Mouse (Mus musculus): Measurements from ENCODE around the gene Kank4. TPM values are rescaled to one million over a fixed set of nuclear protein-coding genes. Genes with fewer than 3 reads are reported as not detected.
A peak's percentile ranks its signal among the peaks of the same experiment; 100 is the strongest.

Gene Kank4
- 0.20 and 0.26 TPM in 2 replicates for polyA plus RNA-seq (2015; fragmentation: Nextera tagmentation; extraction: Ambion mirVana)

DNA sequence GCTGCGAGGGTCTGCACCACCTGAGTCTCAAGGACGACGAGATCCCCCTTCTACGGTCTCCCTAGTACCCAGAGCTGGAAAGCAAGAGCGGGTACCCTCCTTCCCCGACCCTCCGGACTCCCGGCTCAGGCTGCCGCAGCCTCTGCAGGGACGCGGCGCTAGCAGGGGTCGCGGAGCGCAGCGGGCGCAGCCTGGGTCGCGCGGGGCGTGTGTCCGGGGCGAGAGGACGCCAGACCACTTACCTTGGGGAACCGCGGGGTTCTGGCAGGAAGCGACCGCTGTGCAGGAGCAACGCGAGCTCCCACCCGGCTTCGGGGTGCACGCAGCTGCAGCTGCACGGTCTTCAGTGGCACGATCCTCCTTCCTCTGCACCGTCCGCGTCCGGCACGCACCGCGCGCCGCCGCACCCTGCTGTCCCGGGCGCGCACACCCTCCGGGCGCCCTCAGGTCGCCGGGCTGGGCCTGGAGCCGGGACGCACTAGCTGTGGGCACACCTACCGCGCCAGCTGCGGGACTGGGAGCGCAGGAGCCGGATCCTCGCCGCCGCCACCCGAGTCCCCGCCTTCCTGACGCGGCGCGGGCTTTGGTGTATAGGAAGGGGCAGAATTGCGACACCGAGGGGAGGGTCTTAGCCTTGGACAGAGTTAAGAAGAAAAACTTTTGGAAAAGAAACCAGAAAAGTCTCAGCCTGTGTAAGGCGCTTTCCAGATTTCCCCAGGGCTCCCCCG lies at the start of gene Kank4:
Gene Kank4 (minus strand): TSS at position 354 of the 728 bp plus-strand sequence.
- Histone ChIP-seq H3K9ac (ENCODE audit: low read depth, low read length) (peak within 1 kb of the TSS; percentile 66), H3K27me3 (ENCODE audit: control insufficient read depth, insufficient read depth, low read depth, low read length) (peaks cover 19% of the 10 kb centered on the region), H3K4me1 (ENCODE audit: control insufficient read depth, insufficient read depth, low read length) (peaks cover 3% of the 10 kb centered on the region), H3K4me2 (ENCODE audit: low read length) (peak within 1 kb of the TSS; percentile 99), H3K9me3 (replicated peaks; ENCODE audit: control insufficient read depth, low read length, poor library complexity, severe bottlenecking) (no peaks in the 10 kb centered on the region), H3K4me3 (ENCODE audit: low read depth, low read length) (peak within 1 kb of the TSS; percentile 75), H3K27ac (ENCODE audit: low read length) (no peak within 1 kb of the TSS), H3K36me3 (ENCODE audit: control insufficient read depth, insufficient read depth, low read length) (no peaks in the 10 kb centered on the region)
- WGBS = under 1% methylated on average over 72 of the region's 72 CpGs
- peak; percentile 80 for ATAC-seq

- H3K27me3 ChIP-seq (ENCODE audit: control insufficient read depth, insufficient read depth, low read depth, low read length) = no peaks in the 10 kb centered on the region
- WGBS = 72% methylated on average over 14 of the region's 14 CpGs
- no peak for ATAC-seq
- H3K4me1 ChIP-seq (ENCODE audit: control insufficient read depth, insufficient read depth, low read length) = no peaks in the 10 kb centered on the region
- H3K9me3 ChIP-seq (replicated peaks; ENCODE audit: control insufficient read depth, low read length, poor library complexity, severe bottlenecking) = no peaks in the 10 kb centered on the region; the same call in 1 of the 2 replicates
- H3K27ac ChIP-seq (ENCODE audit: low read length) = no peak overlapping the region
- H3K9ac ChIP-seq (ENCODE audit: low read depth, low read length) = no peak overlapping the region
- H3K36me3 ChIP-seq (ENCODE audit: control insufficient read depth, insufficient read depth, low read length) = no peaks in the 10 kb centered on the region
- no peak overlapping the region for H3K4me3 ChIP-seq (ENCODE audit: low read depth, low read length)
- H3K4me2 ChIP-seq (ENCODE audit: low read length) = no peak overlapping the region
These were observed 48.3 kb upstream of the Kank4 start for GRCm38 (mm10) chr4:98865386-98866237.

GRCm38 (mm10) chr4:98864546-98864945 lies 47.2 kb upstream of the Kank4 start:
- H3K4me3 ChIP-seq (ENCODE audit: low read depth, low read length) = no peak overlapping the region
- H3K4me1 ChIP-seq (ENCODE audit: control insufficient read depth, insufficient read depth, low read length) = no peaks in the 10 kb centered on the region
- no peaks in the 10 kb centered on the region for H3K36me3 ChIP-seq (ENCODE audit: control insufficient read depth, insufficient read depth, low read length)
- ATAC-seq = no peak
- H3K27me3 ChIP-seq (ENCODE audit: control insufficient read depth, insufficient read depth, low read depth, low read length) = no peaks in the 10 kb centered on the region
- WGBS = 79% methylated on average over 3 of the region's 3 CpGs
- no peak overlapping the region for H3K27ac ChIP-seq (ENCODE audit: low read length)
- no peaks in the 10 kb centered on the region; the same call in 1 of the 2 replicates for H3K9me3 ChIP-seq (replicated peaks; ENCODE audit: control insufficient read depth, low read length, poor library complexity, severe bottlenecking)
- no peak overlapping the region for H3K9ac ChIP-seq (ENCODE audit: low read depth, low read length)
- H3K4me2 ChIP-seq (ENCODE audit: low read length) = no peak overlapping the region

- H3K4me3 ChIP-seq (ENCODE audit: low read depth, low read length) = no peak overlapping the region
- H3K4me1 ChIP-seq (ENCODE audit: control insufficient read depth, insufficient read depth, low read length) = no peaks in the 10 kb centered on the region
- ATAC-seq = no peak
- 75% methylated on average over 1 of the region's 2 CpGs for WGBS
- no peaks in the 10 kb centered on the region for H3K27me3 ChIP-seq (ENCODE audit: control insufficient read depth, insufficient read depth, low read depth, low read length)
- H3K9ac ChIP-seq (ENCODE audit: low read depth, low read length) = no peak overlapping the region
- no peak overlapping the region for H3K4me2 ChIP-seq (ENCODE audit: low read length)
- H3K27ac ChIP-seq (ENCODE audit: low read length) = no peak overlapping the region
- no peaks in the 10 kb centered on the region; the same call in 1 of the 2 replicates for H3K9me3 ChIP-seq (replicated peaks; ENCODE audit: control insufficient read depth, low read length, poor library complexity, severe bottlenecking)
- no peaks in the 10 kb centered on the region for H3K36me3 ChIP-seq (ENCODE audit: control insufficient read depth, insufficient read depth, low read length)
These were observed 46.8 kb upstream of the Kank4 start for GRCm38 (mm10) chr4:98864094-98864493.

GRCm38 (mm10) chr4:98863451-98863850 lies 46.1 kb upstream of the Kank4 start:
- H3K4me3 ChIP-seq (ENCODE audit: low read depth, low read length) = no peak overlapping the region
- 86% methylated on average over 2 of the region's 2 CpGs for WGBS

GRCm38 (mm10) chr4:98858151-98858855 lies 41.0 kb upstream of the Kank4 start:
- Histone ChIP-seq H3K36me3 (ENCODE audit: control insufficient read depth, insufficient read depth, low read length) (no peaks in the 10 kb centered on the region), H3K27ac (ENCODE audit: low read length) (no peak overlapping the region), H3K4me3 (ENCODE audit: low read depth, low read length) (no peak overlapping the region), H3K4me1 (ENCODE audit: control insufficient read depth, insufficient read depth, low read length) (no peaks in the 10 kb centered on the region), H3K9ac (ENCODE audit: low read depth, low read length) (no peak overlapping the region), H3K9me3 (replicated peaks; ENCODE audit: control insufficient read depth, low read length, poor library complexity, severe bottlenecking) (no peaks in the 10 kb centered on the region), H3K4me2 (ENCODE audit: low read length) (no peak overlapping the region), H3K27me3 (ENCODE audit: control insufficient read depth, insufficient read depth, low read depth, low read length) (no peaks in the 10 kb centered on the region)
- 83% methylated on average over 4 of the region's 4 CpGs for WGBS
- ATAC-seq = no peak

More at GRCm38 (mm10) chr4:98863451-98863850, 46.1 kb upstream of the Kank4 start:
- H3K27ac ChIP-seq (ENCODE audit: low read length) = no peak overlapping the region
- no peaks in the 10 kb centered on the region for H3K27me3 ChIP-seq (ENCODE audit: control insufficient read depth, insufficient read depth, low read depth, low read length)
- no peaks in the 10 kb centered on the region for H3K4me1 ChIP-seq (ENCODE audit: control insufficient read depth, insufficient read depth, low read length)
- H3K36me3 ChIP-seq (ENCODE audit: control insufficient read depth, insufficient read depth, low read length) = no peaks in the 10 kb centered on the region
- no peak for ATAC-seq
- no peak overlapping the region for H3K9ac ChIP-seq (ENCODE audit: low read depth, low read length)
- H3K9me3 ChIP-seq (replicated peaks; ENCODE audit: control insufficient read depth, low read length, poor library complexity, severe bottlenecking) = no peaks in the 10 kb centered on the region; the same call in 1 of the 2 replicates
- no peak overlapping the region for H3K4me2 ChIP-seq (ENCODE audit: low read length)

DNA sequence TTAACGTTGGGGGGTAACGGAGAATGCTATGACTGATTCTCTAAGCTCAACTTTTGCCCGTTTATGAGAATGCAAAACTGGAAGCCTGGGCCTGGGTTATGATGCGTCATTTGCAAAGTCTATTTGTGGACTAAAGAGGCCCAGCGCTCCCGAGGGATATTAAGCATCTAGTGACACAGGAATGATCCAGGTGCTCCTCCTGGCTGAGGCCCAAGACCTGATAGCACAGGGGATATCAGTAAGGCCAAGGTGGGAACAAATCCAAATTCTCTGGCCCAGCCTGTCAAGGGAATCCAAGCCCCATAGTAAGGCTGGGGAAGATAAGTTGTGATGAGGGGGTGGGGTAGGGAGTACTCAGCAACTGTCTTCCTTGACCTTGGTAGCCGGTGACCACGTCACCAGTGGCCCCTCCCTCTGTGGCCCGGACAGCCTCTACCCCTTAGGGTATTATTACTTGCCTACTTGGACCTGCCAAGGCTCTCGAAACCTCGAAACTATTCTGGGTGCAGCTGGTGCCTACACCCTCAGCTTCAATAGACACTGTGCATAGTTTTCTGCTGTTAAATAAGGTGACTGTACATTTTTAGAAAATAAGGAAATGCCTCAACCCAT lies 39.8 kb upstream of the Kank4 start:
- no peak for ATAC-seq
- WGBS = 85% methylated on average over 11 of the region's 11 CpGs
- no peak overlapping the region for H3K27ac ChIP-seq (ENCODE audit: low read length)
- no peaks in the 10 kb centered on the region for H3K4me1 ChIP-seq (ENCODE audit: control insufficient read depth, insufficient read depth, low read length)
- no peak overlapping the region for H3K4me2 ChIP-seq (ENCODE audit: low read length)
- no peaks in the 10 kb centered on the region for H3K9me3 ChIP-seq (replicated peaks; ENCODE audit: control insufficient read depth, low read length, poor library complexity, severe bottlenecking)
- no peak overlapping the region for H3K4me3 ChIP-seq (ENCODE audit: low read depth, low read length)
- H3K27me3 ChIP-seq (ENCODE audit: control insufficient read depth, insufficient read depth, low read depth, low read length) = no peaks in the 10 kb centered on the region
- H3K9ac ChIP-seq (ENCODE audit: low read depth, low read length) = no peak overlapping the region
- H3K36me3 ChIP-seq (ENCODE audit: control insufficient read depth, insufficient read depth, low read length) = no peaks in the 10 kb centered on the region

DNA sequence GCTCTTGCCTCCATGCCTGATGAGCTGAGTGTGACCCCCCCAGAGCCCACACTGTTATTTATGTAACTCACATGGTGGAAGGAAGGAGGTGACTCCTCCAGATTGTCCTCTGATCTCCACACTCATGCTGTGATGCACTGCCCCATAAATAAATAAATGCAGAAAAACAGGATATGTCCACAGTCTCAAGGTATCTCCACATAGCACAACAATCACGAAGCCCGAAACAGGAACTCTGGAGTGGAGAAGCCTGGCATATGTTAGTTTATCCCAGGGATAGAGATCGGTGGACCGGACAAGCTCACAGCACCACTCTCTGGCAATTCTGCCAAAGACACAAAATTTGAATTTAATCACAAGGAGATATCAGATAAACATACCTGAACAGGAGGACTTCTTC lies 36.6 kb upstream of the Kank4 start:
- no peaks in the 10 kb centered on the region for H3K36me3 ChIP-seq (ENCODE audit: control insufficient read depth, insufficient read depth, low read length)
- ATAC-seq = no peak
- H3K27me3 ChIP-seq (ENCODE audit: control insufficient read depth, insufficient read depth, low read depth, low read length) = no peaks in the 10 kb centered on the region
- H3K4me2 ChIP-seq (ENCODE audit: low read length) = no peak overlapping the region
- no peak overlapping the region for H3K27ac ChIP-seq (ENCODE audit: low read length)
- WGBS = 88% methylated on average over 4 of the region's 4 CpGs
- no peaks in the 10 kb centered on the region for H3K9me3 ChIP-seq (replicated peaks; ENCODE audit: control insufficient read depth, low read length, poor library complexity, severe bottlenecking)
- no peak overlapping the region for H3K4me3 ChIP-seq (ENCODE audit: low read depth, low read length)
- no peak overlapping the region for H3K9ac ChIP-seq (ENCODE audit: low read depth, low read length)
- no peaks in the 10 kb centered on the region for H3K4me1 ChIP-seq (ENCODE audit: control insufficient read depth, insufficient read depth, low read length)

Data from midbrain, embryonic 16.5 days (tissue).